Mouse (Mus musculus): ENCODE data around the gene Mrpl23.

Gene Mrpl23

DNA sequence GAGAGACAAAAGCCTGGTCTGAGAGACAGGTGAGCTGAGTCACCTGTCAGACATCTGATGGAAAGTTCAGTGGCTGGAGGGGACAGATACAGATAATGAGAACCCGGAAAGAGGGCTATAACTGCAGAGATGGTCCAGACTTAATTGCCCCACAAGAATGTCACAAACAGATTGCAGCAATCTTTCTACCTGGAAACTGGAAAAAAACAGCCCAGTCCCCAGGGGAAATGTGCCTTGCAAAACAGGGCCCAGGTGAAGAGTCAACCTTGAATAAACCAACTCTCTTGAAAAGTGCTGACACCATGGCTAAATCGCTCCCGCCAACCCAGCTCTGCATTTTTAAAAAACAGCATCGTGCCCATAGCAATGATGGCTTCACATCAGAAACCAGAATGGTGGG, 12.2 kb upstream of the Mrpl23 start:
- no peak for DNase-seq (ENCODE audit: low read depth, low spot score)

GRCm38 (mm10) chr7:142522352-142522751, 10.1 kb upstream of the Mrpl23 start:
- peak; percentile 72 for DNase-seq (ENCODE audit: low read depth, low spot score)

- DNase-seq (ENCODE audit: low read depth, low spot score): no peak
Measured at GRCm38 (mm10) chr7:142523200-142523990, 9.1 kb upstream of the Mrpl23 start.

GRCm38 (mm10) chr7:142525342-142526178, 6.9 kb upstream of the Mrpl23 start:
- DNase-seq (ENCODE audit: low read depth, low spot score): no peak

GRCm38 (mm10) chr7:142529350-142529749, 3.1 kb upstream of the Mrpl23 start:
- no peak for DNase-seq (ENCODE audit: low read depth, low spot score)

- DNase-seq (ENCODE audit: low read depth, low spot score): no peak
Measured at GRCm38 (mm10) chr7:142531973-142532521, 439 bp upstream of the Mrpl23 start.

DNA sequence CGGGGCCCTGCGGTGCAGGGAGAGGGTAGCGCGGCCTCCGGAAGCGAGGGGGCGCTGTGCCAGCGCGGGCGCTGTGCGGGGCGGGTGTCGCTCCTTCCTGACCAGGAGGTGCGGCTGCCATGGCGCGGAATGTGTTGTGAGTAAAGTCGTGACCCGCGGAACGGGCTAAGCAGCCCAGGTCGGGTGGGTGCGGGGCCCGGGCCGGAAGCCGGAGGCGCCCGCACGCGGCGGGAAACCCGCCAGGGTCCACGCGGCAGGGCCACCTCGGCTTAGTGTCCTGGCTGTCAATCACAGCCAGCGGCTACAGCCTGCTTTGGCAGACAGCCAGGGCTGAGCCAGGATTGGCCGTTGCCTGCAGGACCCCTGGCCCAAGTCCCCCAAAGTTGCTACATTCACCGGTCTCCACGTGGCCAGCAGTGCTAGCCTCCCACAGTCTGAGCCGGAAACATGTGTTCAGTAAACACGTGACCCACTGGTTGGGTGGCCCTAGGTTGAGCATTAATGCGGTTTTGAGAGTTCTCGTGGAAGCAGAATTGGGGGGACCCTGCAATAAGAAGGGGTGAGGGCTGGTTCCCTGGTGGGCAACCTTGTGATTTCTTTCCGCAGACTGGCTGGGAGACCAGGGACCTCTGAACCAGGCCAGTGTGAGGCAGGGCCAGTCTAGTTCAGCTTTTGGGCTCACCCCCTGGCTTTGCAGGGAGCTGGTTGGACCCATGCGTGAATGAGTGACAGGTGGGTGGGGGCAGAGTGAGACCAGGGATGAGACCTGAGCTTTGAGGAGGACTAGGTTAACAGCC, 771 bp downstream of the Mrpl23 start:
- peak; percentile 75 for DNase-seq (ENCODE audit: low read depth, low spot score)

DNA sequence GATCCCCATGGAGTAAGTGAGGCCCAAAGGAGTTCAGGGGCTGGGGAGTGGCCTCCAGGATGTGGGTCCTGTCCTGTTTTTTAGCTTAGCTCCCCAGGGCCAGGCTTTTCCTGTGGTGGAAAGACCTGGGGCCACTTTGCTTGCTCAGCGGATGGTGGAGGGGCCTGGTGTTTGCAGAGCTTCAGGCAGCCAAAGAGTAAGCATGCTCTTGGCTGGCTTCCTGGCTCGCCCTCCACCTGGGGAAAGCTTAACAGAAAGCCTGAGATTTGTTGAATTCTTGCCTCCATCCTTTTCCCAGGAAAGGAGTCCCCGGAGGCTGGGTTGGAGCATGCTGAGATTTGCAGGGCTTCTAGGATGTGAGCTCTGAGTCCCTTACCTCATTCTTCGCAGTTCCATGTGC, 2.6 kb downstream of the Mrpl23 start:
- DNase-seq (ENCODE audit: low read depth, low spot score): no peak

DNA sequence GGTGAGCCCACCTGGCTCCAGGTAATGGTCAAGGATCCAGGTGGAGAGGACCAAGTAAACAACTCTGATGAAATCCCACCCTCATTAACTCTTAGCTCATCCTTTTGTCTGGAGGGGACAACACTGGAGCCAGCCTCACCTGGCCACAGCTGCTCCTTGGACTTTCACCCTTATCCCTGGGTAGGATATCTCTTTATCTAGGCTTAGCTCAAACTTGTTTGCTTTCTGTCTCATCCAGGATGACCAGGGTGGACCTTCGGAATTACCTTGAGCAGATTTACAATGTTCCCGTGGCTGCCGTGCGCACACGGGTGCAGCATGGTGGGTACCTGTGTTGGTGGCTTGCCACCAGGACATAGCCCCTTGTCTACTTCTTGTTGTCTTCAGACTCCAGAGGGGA, 3.3 kb downstream of the Mrpl23 start:
- no peak for DNase-seq (ENCODE audit: low read depth, low spot score)

GRCm38 (mm10) chr7:142537181-142537580, 4.7 kb downstream of the Mrpl23 start:
- no peak for DNase-seq (ENCODE audit: low read depth, low spot score)

- peak; percentile 76 for DNase-seq (ENCODE audit: low read depth, low spot score)
Measured at GRCm38 (mm10) chr7:142537879-142538278, 5.4 kb downstream of the Mrpl23 start.

DNA sequence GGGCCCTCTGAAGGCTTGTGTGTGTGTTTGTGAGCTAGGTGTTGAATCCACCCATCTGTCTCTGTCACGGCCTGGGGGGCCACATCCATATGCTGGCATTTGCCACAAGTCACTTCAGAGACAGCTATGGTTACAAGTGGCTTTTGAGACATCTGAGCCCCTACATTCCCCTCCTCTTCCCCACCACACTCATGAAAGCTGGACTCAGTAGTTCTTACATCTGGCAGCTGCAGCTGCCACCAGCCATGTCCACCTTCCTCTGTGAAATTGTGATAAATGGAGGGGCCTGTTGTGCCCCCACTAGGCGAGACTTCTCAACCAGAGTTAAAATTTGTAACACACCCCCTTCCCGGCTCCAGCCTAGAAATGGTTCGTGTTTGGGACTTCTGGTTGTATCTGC, 5.8 kb downstream of the Mrpl23 start:
- DNase-seq (ENCODE audit: low read depth, low spot score): no peak

DNA sequence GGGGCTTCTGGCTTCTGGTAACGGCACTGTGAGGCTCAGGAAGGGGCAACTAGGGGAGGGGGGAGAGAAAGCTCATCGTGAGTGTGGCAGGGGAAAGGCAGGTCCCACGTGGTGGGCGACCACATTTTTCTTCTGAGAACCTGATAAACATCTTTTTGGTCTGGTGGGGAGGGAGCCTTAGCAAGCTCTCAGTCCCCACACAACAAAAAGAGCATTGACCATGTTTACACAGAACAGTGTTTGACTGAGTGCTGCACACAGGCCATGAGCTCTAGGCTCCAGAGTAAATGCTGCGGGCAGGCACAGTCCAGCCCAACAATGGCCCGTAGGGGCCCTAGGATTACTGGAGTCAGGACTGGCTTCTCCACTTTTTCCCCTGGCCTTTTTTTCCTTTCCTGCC, 6.3 kb downstream of the Mrpl23 start:
- DNase-seq (ENCODE audit: low read depth, low spot score): no peak

DNA sequence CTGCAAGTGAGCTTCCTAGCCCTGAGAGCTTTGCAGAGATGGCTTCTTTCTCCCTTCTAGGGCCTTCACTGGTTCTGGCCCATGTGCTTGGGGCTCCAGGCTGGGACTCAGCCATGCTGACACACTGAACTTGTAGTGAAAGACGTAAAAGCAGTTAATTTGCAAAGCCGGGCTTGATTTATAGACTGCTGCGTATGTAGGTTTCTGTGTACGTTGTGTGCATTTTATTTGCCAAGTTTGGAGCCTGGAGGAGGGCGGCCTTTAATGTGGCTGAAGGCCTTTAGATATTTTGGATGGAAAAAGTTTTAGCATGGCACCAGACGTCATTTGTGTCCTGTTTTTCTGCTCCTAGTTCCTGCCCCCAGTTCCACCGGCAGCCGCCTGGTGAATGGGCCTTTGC, 7.3 kb downstream of the Mrpl23 start:
- no peak for DNase-seq (ENCODE audit: low read depth, low spot score)

DNA sequence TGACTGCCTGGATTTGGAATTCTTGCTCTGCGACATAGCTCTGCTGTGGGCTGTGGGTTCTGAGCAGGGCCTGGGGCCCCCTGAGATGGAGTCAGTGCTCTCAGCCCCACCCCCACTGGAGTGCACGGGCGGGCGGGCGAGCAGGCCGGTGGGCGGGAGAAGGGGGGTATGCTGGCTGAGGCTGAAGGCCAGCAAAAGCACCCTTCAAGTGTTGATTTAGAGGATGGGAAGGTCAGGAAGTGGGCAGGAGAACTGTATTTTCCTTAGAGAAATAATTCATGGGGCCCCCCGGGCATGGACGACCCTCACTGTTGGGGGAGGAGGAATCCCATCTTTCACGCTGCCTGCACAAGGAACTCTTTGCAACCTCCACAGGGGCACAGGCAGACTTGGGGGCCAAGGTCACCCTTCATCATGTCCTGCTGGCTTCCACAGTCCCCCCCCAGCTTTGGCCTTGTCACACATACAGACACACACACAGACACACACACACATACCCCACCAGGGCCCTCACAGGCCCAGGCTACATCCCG, 10.4 kb downstream of the Mrpl23 start:
- no peak for DNase-seq (ENCODE audit: low read depth, low spot score)

- no peak for DNase-seq (ENCODE audit: low read depth, low spot score)
Measured at GRCm38 (mm10) chr7:142545967-142546366, 13.5 kb downstream of the Mrpl23 start.

- no peak for DNase-seq (ENCODE audit: low read depth, low spot score)
Measured at GRCm38 (mm10) chr7:142547874-142548273, 15.4 kb downstream of the Mrpl23 start.

DNA sequence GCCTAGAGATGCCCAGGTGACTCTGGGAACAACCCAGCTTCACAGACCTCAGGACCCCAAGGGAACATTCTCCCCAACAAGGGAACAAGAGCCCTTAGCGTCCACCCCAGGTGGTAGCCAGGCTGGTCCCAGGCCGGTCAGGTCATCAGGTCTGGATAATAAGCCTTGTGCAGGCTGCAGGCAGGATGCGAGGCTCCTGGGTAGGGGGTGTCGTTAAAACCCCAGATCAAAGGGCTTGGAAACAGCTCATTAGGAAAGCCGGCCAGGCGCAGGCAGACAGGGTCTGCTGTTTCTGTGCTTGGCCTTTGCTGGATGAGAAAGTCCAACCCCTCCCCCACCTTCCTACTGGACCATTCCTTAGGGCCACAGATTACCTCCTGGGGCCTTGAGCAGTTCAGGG, 16.2 kb downstream of the Mrpl23 start:
- no peak for DNase-seq (ENCODE audit: low read depth, low spot score)

DNA sequence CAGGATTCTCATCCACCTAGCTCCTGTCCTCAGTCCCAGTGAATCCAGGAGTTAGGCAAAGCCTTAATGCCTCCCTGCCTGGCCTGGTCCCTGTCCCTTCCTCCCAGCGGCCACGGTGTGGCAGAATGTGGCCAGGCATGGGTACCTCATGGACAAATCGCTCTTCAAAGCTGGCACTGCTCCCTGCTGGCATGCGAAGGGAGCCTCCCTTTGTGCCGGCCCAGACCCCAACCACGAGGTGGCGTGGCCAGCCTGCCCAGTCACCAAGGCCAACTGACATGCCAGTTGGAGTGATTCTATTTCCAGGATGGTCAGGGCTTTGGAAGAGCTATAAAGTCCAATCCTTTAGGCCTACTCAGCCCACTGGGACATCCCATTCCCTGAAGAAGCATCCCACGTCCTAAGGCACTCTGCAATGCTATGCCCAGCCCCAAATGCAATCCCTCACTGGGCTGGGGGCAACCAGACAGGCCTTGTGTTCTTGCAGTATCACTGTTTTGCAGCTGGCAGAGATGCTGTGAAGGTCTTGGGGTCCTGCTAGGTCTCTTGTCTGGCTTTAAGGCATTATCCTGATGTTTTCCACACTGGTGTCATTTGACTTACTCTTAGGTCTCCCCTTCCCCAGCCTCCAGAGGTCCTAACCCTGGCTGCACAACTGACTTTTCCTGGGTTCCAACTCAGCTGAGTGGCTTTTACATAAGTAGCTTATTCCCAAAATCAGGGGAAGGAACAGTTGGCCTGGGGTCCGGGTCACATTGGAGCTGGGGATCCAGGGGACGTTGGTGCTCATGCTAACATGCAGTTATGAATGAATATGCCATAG, 17.7 kb downstream of the Mrpl23 start:
- no peak for DNase-seq (ENCODE audit: low read depth, low spot score)

DNA sequence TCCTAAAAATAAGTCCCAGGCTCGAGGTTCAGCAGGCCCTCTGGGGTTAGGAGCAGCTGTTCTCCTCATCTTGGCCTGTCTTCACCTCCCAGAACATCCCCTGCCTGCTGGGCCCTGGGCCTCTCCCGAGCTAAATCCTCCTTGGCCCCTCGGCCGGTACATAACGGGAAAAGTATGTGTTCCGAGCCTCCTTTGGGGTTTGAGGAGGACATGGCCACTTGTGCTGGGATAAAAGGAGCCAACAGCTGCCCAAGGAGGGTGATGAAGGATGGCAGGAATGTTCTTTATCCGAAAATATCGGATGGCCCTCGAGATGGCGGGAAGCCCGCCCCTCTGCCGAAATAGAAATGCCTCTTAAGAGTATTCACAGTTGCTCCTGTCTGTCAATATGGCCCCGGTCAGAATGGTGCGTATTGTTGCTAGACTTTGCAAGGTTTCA, 18.5 kb downstream of the Mrpl23 start:
- DNase-seq (ENCODE audit: low read depth, low spot score): no peak

GRCm38 (mm10) chr7:142551691-142552090, 19.2 kb downstream of the Mrpl23 start:
- no peak for DNase-seq (ENCODE audit: low read depth, low spot score)

Measured in R1 (cell line).